Mouse (Mus musculus): Measurements from ENCODE around the gene Fzd1. TPM values are rescaled to one million over a fixed set of nuclear protein-coding genes. Genes with fewer than 3 reads are reported as not detected.

Fzd1 gene
- total and polyA plus RNA-seq, 2 experiments from 2014 or later = 6.1 to 31.8 TPM

DNA sequence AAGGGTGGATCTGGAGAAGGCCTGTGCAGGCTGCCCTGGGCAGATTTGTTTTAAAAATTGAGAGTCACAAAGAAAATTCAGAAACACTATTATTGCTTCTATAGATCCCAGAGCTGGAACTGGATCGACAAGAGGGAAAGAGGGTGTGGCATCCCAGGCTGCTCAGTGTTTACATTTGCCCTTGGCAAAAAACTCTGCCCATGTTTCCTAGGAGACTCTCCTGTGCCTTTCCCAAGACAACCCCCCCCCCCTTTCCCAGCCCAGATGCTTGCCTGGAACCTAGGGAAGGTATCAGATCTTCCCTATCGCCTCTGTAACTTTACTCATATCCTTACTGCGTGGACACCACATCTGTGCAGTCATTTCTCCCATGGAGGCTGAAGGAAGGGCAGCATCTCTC lies 33.4 kb upstream of the Fzd1 start:
- Histone ChIP-seq H3K4me2 (ENCODE audit: low read depth, low read length) (no peak overlapping the region), H3K9ac (replicated peaks; ENCODE audit: low read depth, low read length) (no peak overlapping the region), H3K27ac (ENCODE audit: low read depth) (no peak overlapping the region), H3K4me3 (ENCODE audit: low read depth, low read length) (no peak overlapping the region), H3K9me3 (replicated peaks; ENCODE audit: control insufficient read depth, low read length) (no peaks in the 10 kb centered on the region), H3K27me3 (ENCODE audit: control insufficient read depth, insufficient read depth, low read length) (no peaks in the 10 kb centered on the region), H3K4me1 (ENCODE audit: control insufficient read depth, insufficient read depth) (no peaks in the 10 kb centered on the region), H3K36me3 (replicated peaks; ENCODE audit: control insufficient read depth, insufficient read depth, low read length) (no peaks in the 10 kb centered on the region)
- TF ChIP-seq CTCF (IDR thresholded peaks at IDR 0.05; ENCODE audit: low read depth) = no peak
- TF ChIP-seq EP300 (IDR thresholded peaks at IDR 0.05; ENCODE audit: low read depth) = no peak
- no peak for DNase-seq (ENCODE audit: low spot score)
- no peak for ATAC-seq (ENCODE audit: insufficient read depth, low read depth)
- WGBS = 54% methylated on average over 3 of the region's 3 CpGs

DNA sequence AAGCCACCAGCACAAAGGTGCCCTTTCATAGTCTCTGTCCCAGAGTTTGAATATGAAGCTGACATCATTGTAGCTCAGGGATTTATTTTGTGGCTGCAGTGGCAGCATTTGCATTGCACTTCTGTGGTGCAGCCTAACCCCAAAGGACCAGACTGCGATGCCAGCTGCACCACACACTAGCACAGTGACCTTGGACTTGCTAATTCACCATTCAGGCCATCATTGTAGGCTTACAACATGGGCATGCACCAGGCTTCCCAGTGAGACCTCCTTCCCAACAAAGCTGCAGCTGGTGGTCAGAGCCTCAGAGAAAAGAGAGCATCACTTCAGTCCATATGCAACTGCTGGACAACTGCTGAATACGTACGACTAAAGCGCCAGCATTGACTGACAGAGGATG lies 32.4 kb upstream of the Fzd1 start:
- no peaks in the 10 kb centered on the region for H3K36me3 ChIP-seq (replicated peaks; ENCODE audit: control insufficient read depth, insufficient read depth, low read length)
- no peak overlapping the region for H3K9ac ChIP-seq (replicated peaks; ENCODE audit: low read depth, low read length)
- no peaks in the 10 kb centered on the region; the same call in 1 of the 2 replicates for H3K4me1 ChIP-seq (ENCODE audit: control insufficient read depth, insufficient read depth)
- TF ChIP-seq CTCF (IDR thresholded peaks at IDR 0.05; ENCODE audit: low read depth) = no peak
- no peak for TF ChIP-seq EP300 (IDR thresholded peaks at IDR 0.05; ENCODE audit: low read depth)
- DNase-seq (ENCODE audit: low spot score) (no peak), ATAC-seq (ENCODE audit: insufficient read depth, low read depth) (no peak)
- no peak overlapping the region for H3K4me3 ChIP-seq (ENCODE audit: low read depth, low read length)
- no peak overlapping the region for H3K27ac ChIP-seq (ENCODE audit: low read depth)
- WGBS = 90% methylated on average over 4 of the region's 4 CpGs
- H3K4me2 ChIP-seq (ENCODE audit: low read depth, low read length) = no peak overlapping the region
- no peaks in the 10 kb centered on the region for H3K9me3 ChIP-seq (replicated peaks; ENCODE audit: control insufficient read depth, low read length)
- H3K27me3 ChIP-seq (ENCODE audit: control insufficient read depth, insufficient read depth, low read length) = no peaks in the 10 kb centered on the region

DNA sequence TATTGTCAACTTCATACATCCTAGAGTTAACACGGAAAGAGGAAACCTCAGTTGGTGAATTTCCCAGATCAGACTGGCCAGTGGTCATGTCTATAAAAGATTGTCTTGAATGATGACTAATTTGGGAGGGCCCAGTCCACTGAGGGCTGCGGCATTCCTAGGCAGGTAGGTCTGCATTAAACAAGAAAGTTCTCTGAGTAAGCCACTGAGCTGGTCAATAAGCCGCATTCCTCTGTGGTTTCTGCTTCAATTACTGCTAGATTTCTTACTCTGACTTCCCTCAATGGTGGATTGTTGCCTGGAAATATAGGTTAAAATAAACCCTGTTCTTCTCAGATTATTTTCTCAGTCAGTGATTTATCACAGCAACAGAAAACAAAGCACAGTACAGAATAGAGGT lies 30.6 kb upstream of the Fzd1 start:
- no peak for TF ChIP-seq CTCF (IDR thresholded peaks at IDR 0.05; ENCODE audit: low read depth)
- TF ChIP-seq EP300 (IDR thresholded peaks at IDR 0.05; ENCODE audit: low read depth) = no peak
- Histone ChIP-seq H3K4me3 (ENCODE audit: low read depth, low read length) (no peak overlapping the region), H3K9me3 (replicated peaks; ENCODE audit: control insufficient read depth, low read length) (no peaks in the 10 kb centered on the region), H3K27me3 (ENCODE audit: control insufficient read depth, insufficient read depth, low read length) (no peaks in the 10 kb centered on the region), H3K36me3 (replicated peaks; ENCODE audit: control insufficient read depth, insufficient read depth, low read length) (no peaks in the 10 kb centered on the region), H3K4me2 (ENCODE audit: low read depth, low read length) (no peak overlapping the region), H3K4me1 (ENCODE audit: control insufficient read depth, insufficient read depth) (no peaks in the 10 kb centered on the region; the same call in 1 of the 2 replicates), H3K9ac (replicated peaks; ENCODE audit: low read depth, low read length) (no peak overlapping the region), H3K27ac (ENCODE audit: low read depth) (no peak overlapping the region)
- no peak for ATAC-seq (ENCODE audit: insufficient read depth, low read depth)
- WGBS = 85% methylated on average over 3 of the region's 3 CpGs
- no peak for DNase-seq (ENCODE audit: low spot score)

DNA sequence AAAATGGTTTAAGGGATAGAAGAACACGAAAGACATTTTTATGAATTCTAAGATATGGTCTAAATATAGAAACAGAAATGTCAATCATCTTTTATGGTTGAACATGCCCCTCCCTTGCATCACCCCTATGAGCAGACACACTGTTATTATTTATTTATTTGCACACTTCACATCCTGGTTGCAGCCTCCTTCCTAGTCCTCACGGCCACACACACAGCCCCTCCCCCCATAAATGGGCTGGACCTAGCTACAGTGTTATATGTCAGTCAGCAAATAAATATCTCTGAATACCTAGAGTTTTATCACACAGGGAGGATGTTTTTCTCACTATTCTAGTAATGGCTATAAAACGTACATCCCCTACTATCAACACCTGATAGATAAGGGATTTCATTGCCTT lies 29.0 kb upstream of the Fzd1 start:
- WGBS = 49% methylated on average over 3 of the region's 3 CpGs
- DNase-seq (ENCODE audit: low spot score) (no peak), ATAC-seq (ENCODE audit: insufficient read depth, low read depth) (no peak)
- Histone ChIP-seq H3K27ac (ENCODE audit: low read depth) (no peak overlapping the region), H3K9me3 (replicated peaks; ENCODE audit: control insufficient read depth, low read length) (no peaks in the 10 kb centered on the region), H3K27me3 (ENCODE audit: control insufficient read depth, insufficient read depth, low read length) (no peaks in the 10 kb centered on the region), H3K4me1 (ENCODE audit: control insufficient read depth, insufficient read depth) (no peaks in the 10 kb centered on the region; the same call in 1 of the 2 replicates), H3K4me3 (ENCODE audit: low read depth, low read length) (no peak overlapping the region), H3K36me3 (replicated peaks; ENCODE audit: control insufficient read depth, insufficient read depth, low read length) (no peaks in the 10 kb centered on the region), H3K4me2 (ENCODE audit: low read depth, low read length) (no peak overlapping the region), H3K9ac (replicated peaks; ENCODE audit: low read depth, low read length) (no peak overlapping the region)
- TF ChIP-seq CTCF (IDR thresholded peaks at IDR 0.05; ENCODE audit: low read depth) (no peak), EP300 (IDR thresholded peaks at IDR 0.05; ENCODE audit: low read depth) (no peak)

DNA sequence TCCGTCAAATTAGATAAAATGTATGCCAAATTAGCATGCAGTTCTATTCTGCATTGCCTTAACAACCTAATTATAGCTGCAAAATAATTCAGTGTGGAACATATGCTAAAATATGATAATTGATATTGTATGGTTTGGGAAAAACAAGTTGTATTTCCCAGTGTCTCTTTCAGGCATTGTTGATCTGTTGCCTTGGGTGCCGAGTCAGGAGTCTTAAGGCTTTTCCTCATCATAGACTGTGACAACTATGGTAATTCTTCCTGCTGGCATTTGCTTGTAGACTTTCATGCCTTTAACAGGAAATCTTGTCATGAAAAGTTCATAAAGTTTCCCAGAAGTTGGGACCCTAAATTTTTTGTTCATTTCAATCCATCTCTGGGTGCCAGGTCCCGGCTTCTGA lies 20.4 kb upstream of the Fzd1 start:
- no peaks in the 10 kb centered on the region for H3K9me3 ChIP-seq (replicated peaks; ENCODE audit: control insufficient read depth, low read length)
- no peak overlapping the region for H3K4me2 ChIP-seq (ENCODE audit: low read depth, low read length)
- 78% methylated on average over 3 of the region's 3 CpGs for WGBS
- ATAC-seq (ENCODE audit: insufficient read depth, low read depth) (no peak), DNase-seq (ENCODE audit: low spot score) (no peak)
- H3K27me3 ChIP-seq (ENCODE audit: control insufficient read depth, insufficient read depth, low read length) = no peaks in the 10 kb centered on the region
- no peak overlapping the region for H3K27ac ChIP-seq (ENCODE audit: low read depth)
- TF ChIP-seq EP300 (IDR thresholded peaks at IDR 0.05; ENCODE audit: low read depth) (no peak), CTCF (IDR thresholded peaks at IDR 0.05; ENCODE audit: low read depth) (no peak)
- no peaks in the 10 kb centered on the region for H3K36me3 ChIP-seq (replicated peaks; ENCODE audit: control insufficient read depth, insufficient read depth, low read length)
- no peaks in the 10 kb centered on the region for H3K4me1 ChIP-seq (ENCODE audit: control insufficient read depth, insufficient read depth)
- H3K4me3 ChIP-seq (ENCODE audit: low read depth, low read length) = no peak overlapping the region
- no peak overlapping the region for H3K9ac ChIP-seq (replicated peaks; ENCODE audit: low read depth, low read length)

DNA sequence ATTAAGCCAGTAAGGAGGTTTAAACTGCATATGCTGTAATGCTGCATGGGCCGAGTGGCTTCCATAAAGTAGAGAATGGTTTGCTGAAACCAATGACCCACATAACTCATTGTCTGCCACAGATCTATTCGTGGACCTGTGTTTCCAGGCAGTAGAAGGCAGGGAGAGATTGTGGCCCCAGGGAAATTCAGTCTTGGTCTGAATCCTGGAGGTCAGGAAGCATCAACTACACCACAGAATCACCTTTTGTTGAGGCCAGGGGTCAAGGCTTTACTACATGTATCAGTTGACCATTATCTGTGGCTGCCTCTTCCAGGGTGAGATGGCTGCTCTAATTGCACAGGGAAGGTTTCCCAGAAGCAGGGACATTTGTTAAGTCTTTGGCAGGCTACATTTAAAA lies 18.7 kb upstream of the Fzd1 start:
- 70% methylated on average over 2 of the region's 2 CpGs for WGBS
- TF ChIP-seq EP300 (IDR thresholded peaks at IDR 0.05; ENCODE audit: low read depth) = no peak
- TF ChIP-seq CTCF (IDR thresholded peaks at IDR 0.05; ENCODE audit: low read depth) = no peak

More for the DNA sequence above, 18.7 kb upstream of the Fzd1 start:
- Histone ChIP-seq H3K36me3 (replicated peaks; ENCODE audit: control insufficient read depth, insufficient read depth, low read length) (no peaks in the 10 kb centered on the region), H3K4me1 (ENCODE audit: control insufficient read depth, insufficient read depth) (no peaks in the 10 kb centered on the region), H3K4me2 (ENCODE audit: low read depth, low read length) (no peak overlapping the region), H3K9ac (replicated peaks; ENCODE audit: low read depth, low read length) (no peak overlapping the region), H3K4me3 (ENCODE audit: low read depth, low read length) (no peak overlapping the region), H3K27me3 (ENCODE audit: control insufficient read depth, insufficient read depth, low read length) (no peaks in the 10 kb centered on the region), H3K27ac (ENCODE audit: low read depth) (no peak overlapping the region), H3K9me3 (replicated peaks; ENCODE audit: control insufficient read depth, low read length) (no peaks in the 10 kb centered on the region)
- no peak for DNase-seq (ENCODE audit: low spot score)
- no peak for ATAC-seq (ENCODE audit: insufficient read depth, low read depth)

All from heart, postnatal 0 days (tissue).